Mouse (Mus musculus): ENCODE measurements around the gene Dusp28.

DNA sequence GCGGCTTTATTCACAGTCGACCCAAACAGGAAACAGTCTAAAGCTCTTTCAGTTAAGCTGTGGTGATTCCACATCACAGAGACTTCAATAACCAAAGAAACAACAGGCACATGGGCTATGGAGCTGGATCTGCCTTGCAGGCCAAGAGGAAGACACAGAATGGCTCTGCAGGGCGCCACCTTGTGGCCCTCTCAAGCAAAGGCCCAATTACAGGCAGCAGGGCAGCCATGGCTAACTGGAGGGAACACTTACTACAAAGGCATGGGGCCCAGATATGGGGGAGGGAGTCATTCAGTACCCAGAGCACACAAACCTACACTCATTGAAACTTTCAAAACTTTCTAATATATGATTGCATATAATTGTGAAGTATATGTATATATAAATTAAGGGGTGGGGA, 11.7 kb upstream of the Dusp28 start:
- TF ChIP-seq POLR2A (IDR thresholded peaks at IDR 0.05; ENCODE audit: control insufficient read depth, extremely low read depth, insufficient read depth, low read length, poor library complexity) = no peak
- peak; percentile 92 for TF ChIP-seq CTCF (IDR thresholded peaks at IDR 0.05; ENCODE audit: borderline replicate concordance, control insufficient read depth, extremely low read depth, insufficient read depth, low read length, poor library complexity)

All from thymus, adult 2 months (tissue).